Mouse (Mus musculus): ENCODE results near the gene Alox5ap. TPM values are rescaled to one million over a fixed set of nuclear protein-coding genes. Genes with fewer than 3 reads are reported as not detected.
A peak's percentile ranks its signal among the peaks of the same experiment; 100 is the strongest.

Alox5ap gene
- total and polyA plus RNA-seq, 3 experiments = 2.0 to 26.4 (median 9.9) TPM

DNA sequence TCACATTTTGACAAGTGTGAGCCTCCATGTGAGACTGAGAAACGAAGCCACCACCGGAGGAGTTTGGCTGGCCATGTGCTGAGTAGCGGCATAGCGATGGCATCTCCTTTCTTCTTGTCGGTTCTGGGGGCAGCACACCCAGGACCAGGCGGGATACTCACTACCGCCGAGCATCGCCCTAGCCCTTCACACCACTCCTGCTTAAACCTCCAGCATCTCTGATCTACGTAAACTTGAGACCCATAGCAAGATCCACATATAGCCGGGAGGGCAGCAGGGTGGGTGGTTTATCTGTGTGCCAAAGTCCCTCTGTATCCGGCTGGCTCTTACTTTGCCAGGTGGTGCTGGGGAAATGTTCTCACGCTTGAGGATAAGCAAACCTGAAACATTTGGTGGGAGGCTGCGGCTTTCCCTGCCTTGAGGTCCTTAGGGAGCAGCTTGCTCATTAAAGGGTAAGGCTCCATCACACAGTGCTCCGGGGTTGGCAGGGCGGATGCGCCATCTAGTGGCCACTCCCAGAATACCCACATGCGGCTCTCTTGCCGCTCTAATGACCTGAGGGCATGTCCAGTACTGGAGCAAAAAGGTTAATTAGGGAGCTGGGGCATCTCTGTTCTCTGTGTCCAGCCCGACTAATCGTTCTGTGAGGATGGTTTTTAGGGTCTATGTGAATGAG, 71.1 kb downstream of the Alox5ap start:
- no peaks in the 10 kb centered on the region for H3K36me3 ChIP-seq (replicated peaks in 1 of 2; ENCODE audit: control insufficient read depth in 1 of 2, insufficient read depth in 1 of 2, low read length in 1 of 2)

DNA sequence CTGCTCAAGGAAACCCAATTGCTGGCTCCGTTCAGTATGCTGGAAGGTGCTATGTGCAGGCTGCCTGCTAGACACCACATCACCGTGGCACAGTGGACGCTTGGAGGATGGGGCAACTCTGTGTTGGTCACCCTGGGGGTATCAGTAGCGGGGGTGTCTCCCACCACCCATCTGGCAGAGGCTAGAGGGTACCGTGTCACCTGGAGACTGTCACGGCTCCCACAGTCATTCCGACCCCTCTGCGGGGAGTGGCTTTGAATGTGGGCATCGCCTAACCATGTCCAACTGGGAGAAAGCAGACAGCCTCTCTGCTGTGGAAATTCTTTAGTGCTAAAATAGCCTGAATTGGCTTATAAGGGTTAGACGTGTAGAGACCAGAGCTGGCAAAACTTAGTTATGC, 72.6 kb downstream of the Alox5ap start:
- in situ Hi-C loops (cut with MboI; ENCODE audit: low pct_ligation_motif_present, low pct_unique_long_range_greater_than_20kb, low sequenced_read_pairs) = loop anchor here (25.0 kb wide), 1 partner anchor 525 kb away; no protein-coding TSS in a partner anchor

More for the DNA sequence above, 71.1 kb downstream of the Alox5ap start:
- DNase-seq (ENCODE audit: extremely low read depth) = peak; percentile 58
- H3K27me3 ChIP-seq (replicated peaks) = peaks cover 18% of the 10 kb centered on the region
- no peak overlapping the region for H3K4me2 ChIP-seq (ENCODE audit: insufficient read depth, low read depth, poor library complexity, severe bottlenecking)
- H3K9me3 ChIP-seq (replicated peaks; ENCODE audit: low read length) = no peaks in the 10 kb centered on the region
- in situ Hi-C loops (cut with MboI; ENCODE audit: low pct_ligation_motif_present, low pct_unique_long_range_greater_than_20kb, low sequenced_read_pairs) (loop anchor here (25.0 kb wide), 1 partner anchor 523 kb away; no protein-coding TSS in a partner anchor), dilution Hi-C loops (cut with MboI; ENCODE audit: extremely low pct_ligation_motif_present, extremely low pct_unique_long_range_greater_than_20kb, low sequenced_read_pairs) (no loop called here)
- H3K9ac ChIP-seq (ENCODE audit: insufficient read depth, low read depth) = no peak overlapping the region
- H3K4me3 ChIP-seq (replicated peaks in 1 of 3; ENCODE audit: low read depth in 2 of 3, low read length in 2 of 3, poor library complexity in 1 of 3) = no peak overlapping the region
- no peak overlapping the region for H3K27ac ChIP-seq (ENCODE audit: insufficient read depth, low read depth)
- peaks cover 0 to 3% of the 10 kb centered on the region in 2 experiments; a peak in 1 of 4 replicates for H3K4me1 ChIP-seq (ENCODE audit: control insufficient read depth in 1 of 2, insufficient read depth in 2 of 2)
- H3K79me2 ChIP-seq (replicated peaks; ENCODE audit: control insufficient read depth, extremely low read depth, insufficient read depth, poor library complexity, severe bottlenecking) = no peaks in the 10 kb centered on the region
- no peak for TF ChIP-seq CHD1 (IDR thresholded peaks at IDR 0.05; ENCODE audit: low read depth, low read length)
- TF ChIP-seq ELF1 (IDR thresholded peaks at IDR 0.05; ENCODE audit: low read depth, low read length) = no peak
- no peak for TF ChIP-seq CHD2 (IDR thresholded peaks at IDR 0.05; ENCODE audit: low read length)
- peak; percentile 74 to 92 for TF ChIP-seq CTCF (conservative IDR thresholded peaks at IDR 0.05 in 1 of 2, IDR thresholded peaks at IDR 0.05 in 1 of 2; ENCODE audit: low read depth in 2 of 2, low read length in 2 of 2)
- peak; percentile 45; the same call in 1 of the 2 replicates for TF ChIP-seq IRF4 (IDR thresholded peaks at IDR 0.05; ENCODE audit: low read depth, low read length)
- TF ChIP-seq MYC (IDR thresholded peaks at IDR 0.05; ENCODE audit: low read depth, low read length) = 0 out of 2 replicates have a peak, but pooled peaks have one; percentile 47
- TF ChIP-seq SMC3 (IDR thresholded peaks at IDR 0.05; ENCODE audit: low read depth, low read length) = peak; percentile 89
- no peak for TF ChIP-seq PAX5 (IDR thresholded peaks at IDR 0.05; ENCODE audit: low read length)
- 0 out of 2 replicates have a peak, but pooled peaks have one; percentile 22 for TF ChIP-seq NRF1 (IDR thresholded peaks at IDR 0.05; ENCODE audit: low read depth, low read length)
- TF ChIP-seq RAD21 (IDR thresholded peaks at IDR 0.05; ENCODE audit: low read depth, low read length) = peak; percentile 88
- TF ChIP-seq ZC3H11A (IDR thresholded peaks at IDR 0.05; ENCODE audit: low read depth, low read length) = peak; percentile 47; the same call in 1 of the 2 replicates

More for the DNA sequence above, 72.6 kb downstream of the Alox5ap start:
- H3K9me3 ChIP-seq (replicated peaks; ENCODE audit: low read length) = no peaks in the 10 kb centered on the region
- H3K27me3 ChIP-seq (replicated peaks) = peaks cover 24% of the 10 kb centered on the region
- no peaks in the 10 kb centered on the region for H3K79me2 ChIP-seq (replicated peaks; ENCODE audit: control insufficient read depth, extremely low read depth, insufficient read depth, poor library complexity, severe bottlenecking)
- H3K4me3 ChIP-seq (replicated peaks in 1 of 3; ENCODE audit: low read depth in 2 of 3, low read length in 2 of 3, poor library complexity in 1 of 3) = no peak overlapping the region
- H3K36me3 ChIP-seq (replicated peaks in 1 of 2; ENCODE audit: control insufficient read depth in 1 of 2, insufficient read depth in 1 of 2, low read length in 1 of 2) = no peaks in the 10 kb centered on the region
- no peak for DNase-seq (ENCODE audit: extremely low read depth)
- dilution Hi-C loops (cut with MboI; ENCODE audit: extremely low pct_ligation_motif_present, extremely low pct_unique_long_range_greater_than_20kb, low sequenced_read_pairs) = no loop called here
- H3K4me2 ChIP-seq (ENCODE audit: insufficient read depth, low read depth, poor library complexity, severe bottlenecking) = no peak overlapping the region
- no peak overlapping the region for H3K27ac ChIP-seq (ENCODE audit: insufficient read depth, low read depth)
- H3K4me1 ChIP-seq (ENCODE audit: control insufficient read depth in 1 of 2, insufficient read depth in 2 of 2) = peaks cover 0 to 3% of the 10 kb centered on the region in 2 experiments; a peak in 1 of 4 replicates
- no peak overlapping the region for H3K9ac ChIP-seq (ENCODE audit: insufficient read depth, low read depth)
- TF ChIP-seq MAX (IDR thresholded peaks at IDR 0.05; ENCODE audit: low read length) (no peak), MYC (IDR thresholded peaks at IDR 0.05; ENCODE audit: low read depth, low read length) (no peak), ETS1 (conservative IDR thresholded peaks at IDR 0.05; ENCODE audit: low read depth, low read length) (no peak), PAX5 (IDR thresholded peaks at IDR 0.05; ENCODE audit: low read length) (no peak), ZC3H11A (IDR thresholded peaks at IDR 0.05; ENCODE audit: low read depth, low read length) (no peak)

Other genes starting within 250 kb of the Alox5ap start
- 37.9 and 46.8 TPM in 2 replicates for gene Uspl1, start 80.4 kb upstream of the Alox5ap start, total RNA-seq (2012; rRNA removed)
- gene Uspl1, start 80.4 kb upstream of the Alox5ap start, total RNA-seq (2014; rRNA removed) = 40.2 and 43.1 TPM in 2 replicates
- gene Uspl1, start 80.4 kb upstream of the Alox5ap start, polyA plus RNA-seq (2012; ENCODE audit: insufficient read length, low read depth) = 37.7 and 41.6 TPM in 2 replicates
- gene Hmgb1, start 80.3 kb upstream of the Alox5ap start, total RNA-seq (2012; rRNA removed) = 288 and 491 TPM in 2 replicates
- 673 and 899 TPM in 2 replicates for gene Hmgb1, start 80.3 kb upstream of the Alox5ap start, total RNA-seq (2014; rRNA removed)
- 227 and 266 TPM in 2 replicates for gene Hmgb1, start 80.3 kb upstream of the Alox5ap start, polyA plus RNA-seq (2012; ENCODE audit: insufficient read length, low read depth)
- not detected in 2 replicates for gene Medag, start 147.0 kb downstream of the Alox5ap start, total RNA-seq (2012; rRNA removed)
- not detected in 2 replicates for gene Medag, start 147.0 kb downstream of the Alox5ap start, total RNA-seq (2014; rRNA removed)
- not detected in 2 replicates for gene Medag, start 147.0 kb downstream of the Alox5ap start, polyA plus RNA-seq (2012; ENCODE audit: insufficient read length, low read depth)
- gene Tex26, start 174.9 kb downstream of the Alox5ap start, total RNA-seq (2012; rRNA removed) = not detected in 2 replicates
- not detected in 2 replicates for gene Tex26, start 174.9 kb downstream of the Alox5ap start, total RNA-seq (2014; rRNA removed)
- gene Tex26, start 174.9 kb downstream of the Alox5ap start, polyA plus RNA-seq (2012; ENCODE audit: insufficient read length, low read depth) = not detected in 2 replicates

Data from CH12.LX (cell line).